Mouse (Mus musculus) stomach, postnatal 0 days (tissue): ENCODE data around the gene Fam129b.

Source experiments
- CTCF ChIP-seq: IDR thresholded peaks from 2 replicates; pipeline ENCODE4 v1.5.1; 2016; ENCODE audit warnings: antibody characterized with exemption, low read depth, mild to moderate bottlenecking, moderate library complexity
- EP300 ChIP-seq: optimal IDR thresholded peaks from 2 replicates; pipeline ENCODE3; 2016; ENCODE audit warnings: antibody characterized with exemption

DNA sequence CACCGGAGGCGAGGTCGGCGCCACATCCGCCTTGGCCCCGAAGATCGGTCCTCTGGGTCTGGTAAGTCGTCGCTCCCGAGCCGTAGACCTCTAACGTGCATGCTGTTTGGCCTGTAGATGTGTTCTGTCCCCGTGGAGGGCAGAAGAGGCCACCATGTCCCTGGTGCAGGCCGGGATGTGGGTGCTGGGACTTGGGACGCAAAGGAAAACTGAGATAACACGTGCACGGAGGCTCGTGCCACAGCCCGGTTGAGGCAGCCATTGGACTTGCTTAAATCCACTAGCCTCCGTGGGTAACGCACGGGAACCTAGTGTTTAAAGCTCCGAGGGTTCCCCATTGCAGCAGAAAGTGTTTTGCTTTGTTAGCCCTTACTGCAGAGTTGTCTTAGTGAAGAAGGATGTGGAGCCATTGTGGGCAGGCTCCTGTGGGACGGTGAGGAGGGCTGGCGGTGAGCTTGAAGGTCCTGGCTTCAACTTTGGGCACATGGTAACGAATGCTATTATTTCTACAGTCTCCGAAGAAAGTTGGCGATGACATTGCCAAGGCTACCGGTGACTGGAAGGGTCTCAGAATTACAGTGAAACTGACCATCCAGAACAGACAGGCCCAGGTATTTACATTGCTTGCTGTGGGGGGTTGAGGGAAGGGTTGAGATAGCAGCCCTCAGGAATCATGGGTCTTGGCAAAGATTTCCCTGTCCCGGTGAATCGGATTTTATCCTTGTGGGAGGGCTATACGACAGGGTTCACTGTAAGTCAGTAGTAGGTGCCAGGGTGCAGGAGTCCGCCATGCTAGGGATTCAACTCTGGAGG is 86.4 kb downstream of the Fam129b start:
- TF ChIP-seq CTCF (no peak), EP300 (no peak)
